Mouse (Mus musculus) heart, adult 8-10 months (tissue): ENCODE measurements around the gene Shc2. TPM values are rescaled to one million over a fixed set of nuclear protein-coding genes. Genes with fewer than 3 reads are reported as not detected.

Experiments
- DNase-seq: peaks from one replicate; pipeline ENCODE4 v3.0.0; 2022; ENCODE audit warnings: low spot score
- total RNA-seq, 4 experiments: library from RNA; stranded (reverse); gene quantifications; 2 replicates each; pipeline ENCODE4 v1.2.4; 2022

The Shc2 gene
- total RNA-seq, 4 experiments from 2014 or later, result 1.2 to 2.0 (median 1.2) TPM

GRCm38 (mm10) chr10:79615860-79616259 lies 21.9 kb downstream of the Shc2 start:
- no peak for DNase-seq

- DNase-seq, result no peak
Measured at GRCm38 (mm10) chr10:79614305-79614643, 23.4 kb downstream of the Shc2 start.

GRCm38 (mm10) chr10:79613578-79614304 lies 24.0 kb downstream of the Shc2 start, which contains the start of gene C2cd4c:
C2cd4c (minus strand) TSS chr10:79614025.
- no peak for DNase-seq

DNA sequence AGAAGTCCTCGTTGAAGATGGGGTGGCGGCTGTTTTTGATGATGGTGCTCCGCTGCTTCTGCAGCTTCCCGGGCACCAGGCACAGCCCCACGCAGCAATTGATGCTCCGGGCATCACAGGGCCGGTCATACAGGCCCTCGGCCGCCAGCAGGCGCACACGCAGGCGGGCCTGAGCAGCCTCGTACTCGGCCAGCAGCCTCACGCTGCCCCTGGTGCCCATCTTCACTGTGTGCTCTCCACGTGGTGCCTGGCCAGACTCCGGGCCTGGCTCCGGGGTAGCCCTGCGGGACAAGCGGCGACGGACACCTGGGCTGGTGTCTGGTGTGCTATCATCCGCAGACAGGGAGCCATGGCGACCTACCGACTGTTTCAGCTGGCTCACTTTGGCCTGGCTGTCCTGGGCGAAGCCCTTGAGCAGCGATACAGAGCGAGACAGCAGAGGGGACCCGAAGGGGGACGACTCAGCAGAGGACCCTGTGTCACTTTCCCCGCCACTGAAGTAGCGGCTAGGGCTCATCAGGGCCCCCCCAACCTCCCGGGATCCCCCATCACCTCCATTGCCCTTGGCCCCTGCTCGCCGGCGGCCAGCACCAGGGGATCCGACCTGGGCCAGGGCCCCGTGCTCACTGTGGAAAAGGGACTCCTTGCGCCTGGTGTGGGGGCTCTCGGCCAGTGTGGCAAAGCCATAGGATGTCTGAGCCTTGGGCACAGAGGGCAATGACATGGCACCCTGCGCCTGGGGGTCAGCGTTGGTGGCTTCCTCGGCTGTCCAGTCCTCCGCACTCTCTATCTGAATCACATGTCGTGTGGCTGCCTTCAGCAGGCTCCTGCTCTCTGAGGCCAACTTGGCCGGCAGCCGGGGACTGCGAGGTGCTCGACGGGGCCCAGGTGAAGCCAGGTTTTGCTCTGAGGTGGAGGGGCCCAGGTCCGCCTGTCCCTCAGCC lies 25.3 kb downstream of the Shc2 start:
- DNase-seq, result no peak

- DNase-seq, result no peak
Measured at GRCm38 (mm10) chr10:79611296-79611695, 26.4 kb downstream of the Shc2 start.

GRCm38 (mm10) chr10:79609276-79609675 lies 28.4 kb downstream of the Shc2 start:
- no peak for DNase-seq

DNA sequence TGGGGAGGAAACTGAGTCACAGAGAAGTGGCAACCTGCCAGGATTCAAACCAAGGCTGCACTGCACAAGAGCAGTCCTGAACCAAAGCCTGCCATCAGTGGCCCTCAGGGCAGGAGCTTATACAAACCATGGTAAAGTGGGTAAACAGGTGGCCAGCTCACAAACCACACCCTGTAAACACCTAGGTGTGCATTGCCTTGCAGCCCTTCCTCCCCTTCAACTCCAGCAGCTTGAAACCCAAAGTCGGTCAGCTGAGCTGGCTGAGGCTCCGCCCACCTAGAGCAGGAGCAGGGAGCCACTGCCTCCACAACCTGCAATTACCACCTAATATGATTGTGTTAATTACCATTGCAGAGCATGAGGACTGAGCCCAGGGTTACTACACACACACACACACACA lies 29.8 kb downstream of the Shc2 start:
- DNase-seq, result no peak

GRCm38 (mm10) chr10:79606537-79606936 lies 31.2 kb downstream of the Shc2 start:
- DNase-seq, result no peak

- no peak for DNase-seq
Measured at GRCm38 (mm10) chr10:79597936-79598230, 39.8 kb downstream of the Shc2 start.

DNA sequence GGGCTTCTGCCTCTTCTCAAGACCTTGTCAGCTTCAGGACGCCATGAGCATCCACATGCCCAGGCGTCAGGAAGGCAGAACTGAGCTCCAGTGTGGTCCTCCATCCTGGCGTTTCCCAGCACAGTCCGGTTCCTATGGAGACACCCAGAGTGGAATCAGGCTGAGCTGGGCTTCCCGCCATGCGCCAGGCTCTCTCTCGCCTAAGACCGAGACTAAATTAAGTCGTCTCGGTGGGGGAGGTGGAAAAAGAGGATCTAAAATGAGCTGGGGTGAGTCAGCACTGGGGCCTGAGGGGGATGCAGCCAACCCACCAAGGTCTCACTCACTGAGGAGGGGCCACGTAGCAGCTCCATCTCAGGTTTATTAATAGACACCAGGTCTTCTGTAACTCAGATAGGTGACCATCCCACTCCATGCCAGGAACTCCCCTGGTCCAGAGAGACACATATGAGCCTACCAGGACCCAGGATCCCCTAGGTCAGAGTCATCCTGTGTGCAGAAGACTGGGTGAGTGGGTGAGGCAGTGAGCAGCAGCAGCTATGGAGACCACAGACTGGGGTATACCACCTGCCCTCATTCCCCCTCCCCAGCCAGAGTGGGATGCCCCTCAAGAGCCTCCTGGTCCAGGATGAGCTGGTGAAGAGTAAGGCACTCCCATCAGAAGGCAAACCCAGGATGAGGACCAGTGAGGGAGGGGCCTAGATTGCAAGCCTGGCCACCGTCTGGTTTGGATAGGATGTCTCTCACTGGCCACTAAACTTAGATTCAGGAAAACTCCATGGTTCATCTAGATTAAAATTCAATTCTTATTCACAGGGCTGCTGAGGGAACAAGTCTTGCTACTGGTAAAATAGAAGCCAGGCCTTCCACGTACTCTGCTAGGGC lies 40.4 kb downstream of the Shc2 start:
- DNase-seq, result no peak

- DNase-seq, result no peak
Measured at GRCm38 (mm10) chr10:79595590-79595929, 42.2 kb downstream of the Shc2 start.

GRCm38 (mm10) chr10:79594872-79595589 lies 42.7 kb downstream of the Shc2 start:
- DNase-seq, result peak; percentile 33

DNA sequence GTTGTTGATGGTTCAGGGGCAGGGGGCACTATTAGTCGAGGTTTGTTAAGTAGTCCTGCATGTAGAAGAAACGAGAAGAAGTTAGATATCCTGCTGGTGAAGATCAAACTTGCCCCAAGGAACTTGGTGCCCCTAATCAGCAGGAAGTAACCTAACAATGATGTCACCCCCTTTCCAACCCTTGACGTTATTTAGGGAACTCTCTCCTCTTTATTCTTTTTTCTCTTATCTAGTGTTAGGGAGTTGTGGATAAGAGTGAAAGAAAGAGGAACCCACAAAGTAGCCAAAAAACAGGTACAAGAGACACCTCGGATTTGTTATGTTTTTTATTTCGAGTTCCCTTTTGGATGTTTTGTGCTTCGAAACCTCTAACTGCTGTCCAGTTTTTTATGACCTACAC lies 43.6 kb downstream of the Shc2 start:
- no peak for DNase-seq

DNA sequence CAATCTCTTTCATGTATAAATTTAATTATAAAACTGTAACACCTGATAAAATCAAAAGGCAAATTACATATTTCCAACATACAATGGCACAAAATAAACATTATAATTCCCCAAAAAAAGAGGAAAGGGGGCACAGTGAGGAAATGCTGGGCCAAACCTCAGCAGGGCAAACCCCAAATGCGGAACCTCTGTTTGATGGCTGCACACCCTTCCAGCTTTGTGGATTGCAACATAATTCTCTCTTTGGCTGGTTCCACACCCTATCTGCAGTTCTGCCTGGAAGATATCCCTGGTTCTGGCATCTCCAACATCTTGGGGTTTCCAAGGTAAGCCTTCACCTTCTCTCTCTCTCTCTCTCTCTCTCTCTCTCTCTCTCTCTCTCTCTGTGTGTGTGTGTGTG lies 47.0 kb downstream of the Shc2 start:
- DNase-seq, result no peak

DNA sequence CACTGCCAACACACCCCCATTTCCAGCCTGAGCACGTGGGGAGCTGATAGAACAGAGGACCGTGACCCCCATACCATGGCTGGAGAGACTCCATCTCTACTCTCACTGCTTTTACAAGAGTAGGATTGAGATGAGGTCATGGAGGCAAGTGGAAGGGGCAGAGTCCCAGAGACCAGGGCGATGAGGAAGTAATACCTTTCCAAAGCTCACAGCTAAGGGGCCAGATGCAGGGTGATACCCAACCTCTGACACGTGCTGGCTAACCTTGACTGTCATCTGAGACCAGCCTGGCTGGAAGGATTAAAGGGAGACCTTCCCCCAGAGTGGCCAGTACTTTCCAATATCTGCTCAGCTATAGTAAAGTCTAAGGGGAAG lies 50.0 kb downstream of the Shc2 start:
- no peak for DNase-seq

DNA sequence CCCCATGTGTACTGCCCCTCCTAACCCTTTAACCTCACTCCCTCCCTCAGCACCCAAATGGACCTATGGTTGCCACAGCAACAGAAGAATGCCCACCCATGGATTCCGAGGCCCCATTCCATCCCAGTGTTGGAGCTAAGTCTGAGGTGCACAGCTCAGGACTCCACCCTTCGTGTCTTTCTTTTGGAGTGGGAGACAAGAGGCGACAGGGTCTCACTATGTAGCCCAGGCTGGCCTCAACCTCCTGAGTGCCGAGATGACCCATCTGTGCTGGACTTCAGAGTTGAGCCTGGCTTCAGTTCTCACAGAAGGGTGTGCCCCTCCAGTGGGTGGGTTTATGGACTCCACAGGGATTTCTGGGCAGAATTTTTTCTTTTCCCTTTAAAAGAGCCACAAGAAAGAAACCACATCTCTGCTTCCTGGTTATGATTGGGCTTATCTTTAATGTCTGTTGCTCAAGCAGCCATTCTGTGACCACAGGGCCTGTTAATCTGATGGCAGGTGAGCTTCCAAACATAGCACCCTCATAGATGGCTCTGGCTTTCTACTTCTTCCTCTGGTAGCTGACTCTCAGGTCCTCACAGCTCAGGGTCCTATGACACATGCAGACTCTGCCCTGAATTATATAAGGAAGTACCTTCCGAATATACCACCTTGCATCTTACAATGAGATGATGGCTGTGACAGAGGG lies 50.5 kb downstream of the Shc2 start, which contains the start of gene Theg:
TSS of gene Theg (minus strand) at position 271 of the 691 bp plus-strand sequence.
- no peak for DNase-seq

- DNase-seq, result no peak
Measured at GRCm38 (mm10) chr10:79586243-79586642, 51.5 kb downstream of the Shc2 start.

DNA sequence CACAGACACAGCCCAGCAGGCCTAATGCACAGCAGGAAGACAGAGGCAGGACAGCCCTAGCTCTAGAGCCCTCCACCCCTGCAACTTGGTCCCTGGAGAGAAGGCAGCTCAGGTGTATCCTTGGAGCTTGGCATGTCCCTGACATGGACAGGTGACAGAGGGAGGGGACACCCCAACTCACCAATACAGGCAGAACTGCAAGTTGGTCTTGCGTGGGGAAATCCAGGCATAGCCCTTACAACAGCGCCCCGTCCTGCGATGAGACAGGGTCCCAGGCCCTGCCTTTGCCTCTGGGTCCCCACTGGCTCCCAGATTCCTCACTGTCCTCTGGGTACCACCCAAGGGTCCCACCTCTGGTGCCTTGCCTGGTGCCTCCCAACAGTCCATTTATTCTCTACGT lies 52.0 kb downstream of the Shc2 start:
- no peak for DNase-seq

DNA sequence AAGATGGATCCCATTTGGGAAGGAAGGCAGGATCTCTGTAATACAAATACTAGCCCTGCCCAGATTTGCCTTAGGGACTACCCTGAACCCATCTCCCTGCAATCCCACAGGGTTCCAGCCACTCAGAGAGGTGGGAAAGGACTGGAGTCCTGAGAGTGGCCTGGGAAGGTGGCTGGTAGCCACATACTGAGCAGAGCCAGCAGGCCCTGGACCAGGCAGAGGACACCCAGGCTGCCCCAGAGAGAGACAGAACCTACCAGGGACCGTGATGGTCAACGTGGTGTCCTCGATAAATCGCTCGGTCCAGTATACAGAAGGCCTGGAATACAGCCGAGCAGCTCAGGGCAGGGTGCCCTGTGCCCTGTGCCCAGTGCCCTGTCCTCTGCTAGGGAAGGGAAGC lies 52.6 kb downstream of the Shc2 start:
- no peak for DNase-seq

DNA sequence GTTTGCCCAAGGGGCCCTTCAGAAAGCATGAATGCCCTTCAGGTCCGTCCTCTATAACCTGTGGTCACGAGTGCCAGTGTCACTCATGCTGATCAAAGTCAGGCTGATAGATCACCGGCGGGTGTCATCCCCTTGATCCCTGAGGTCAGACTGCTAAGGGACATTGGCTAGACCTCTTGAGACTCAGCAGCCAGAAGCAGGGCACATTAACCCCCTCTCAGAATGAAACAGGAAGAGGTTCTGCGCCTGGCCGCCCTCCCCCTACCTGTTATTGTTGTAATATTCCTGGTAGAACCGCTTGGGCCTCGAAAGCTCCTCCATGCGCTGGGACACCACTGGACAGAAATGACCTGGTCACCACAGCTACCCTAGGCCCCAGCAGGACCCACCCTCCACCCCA lies 53.3 kb downstream of the Shc2 start:
- DNase-seq, result no peak

- DNase-seq, result no peak
Measured at GRCm38 (mm10) chr10:79584021-79584420, 53.7 kb downstream of the Shc2 start.
